Mouse (Mus musculus) liver, adult 2 months (tissue): ENCODE results near the gene 9930111J21Rik1. TPM values are rescaled to one million over a fixed set of nuclear protein-coding genes. Genes with fewer than 3 reads are reported as not detected.
A peak's percentile ranks its signal among the peaks of the same experiment; 100 is the strongest.
"Not testable (repeated sequence)": the region's sequence is repeated elsewhere in the genome, so short reads cannot be mapped to it uniquely, and the experiment has no call there.

ENCODE experiments used
- DNase-seq: peaks from one replicate; pipeline ENCODE4 v3.0.0-alpha.2; 2011; ENCODE audit warnings: low read depth, low spot score; ENCODE audit errors: extremely low read depth
- H3K27ac ChIP-seq: fragments of 200-500 bp; replicated peaks from 2 replicates; pipeline ENCODE4 v1.5.1; 2012; ENCODE audit warnings: low read depth, mild to moderate bottlenecking, control low read depth, inconsistent platforms, low read length; ENCODE audit not compliant: insufficient read depth
- H3K27me3 ChIP-seq: fragments of 200-500 bp; 2 replicates; pipeline ENCODE4 v1.6.1; 2012; ENCODE audit warnings: mild to moderate bottlenecking, moderate library complexity, low read length, inconsistent platforms; ENCODE audit not compliant: control insufficient read depth, insufficient read depth
- H3K36me3 ChIP-seq: fragments of 200-500 bp; 2 replicates; pipeline ENCODE4 v1.6.1; 2012; ENCODE audit warnings: low read length, inconsistent platforms; ENCODE audit not compliant: control insufficient read depth, insufficient read depth
- H3K4me1 ChIP-seq: fragments of 200-500 bp; 2 replicates; pipeline ENCODE4 v1.6.1; 2011; ENCODE audit warnings: low read length; ENCODE audit not compliant: control insufficient read depth, insufficient read depth
- H3K4me3 ChIP-seq: fragments of 200-500 bp; 2 replicates; pipeline ENCODE4 v1.5.1; 2011; ENCODE audit warnings: low read depth, mild to moderate bottlenecking, control low read depth, low read length, moderate library complexity; ENCODE audit not compliant: insufficient read depth
- H3K79me2 ChIP-seq: fragments of 200-500 bp; 2 replicates; pipeline ENCODE4 v1.6.1; 2012; ENCODE audit warnings: inconsistent platforms, mild to moderate bottlenecking, low read length, moderate library complexity; ENCODE audit not compliant: control insufficient read depth, insufficient read depth
- H3K9ac ChIP-seq: fragments of 200-500 bp; 2 replicates; pipeline ENCODE4 v1.6.1; 2012; ENCODE audit warnings: low read depth, mild to moderate bottlenecking, control low read depth, inconsistent platforms, low read length
- WGBS: fragments of 180-500 bp; shearing (Covaris S2); methylation state at CpG from one replicate; pipeline ENCODE4 v1.1.7; 2018; 5-methylcytosine and 5-hydroxymethylcytosine counted together
- polyA plus RNA-seq: library from polyadenylated mRNA; depleted of rRNA; stranded (reverse); fragments of >200 nt; gene quantifications from 2 replicates; pipeline ENCODE4 v1.2.3, GENCODE M21; 2012; rRNA removed
- total RNA-seq: library from RNA; depleted of rRNA; stranded (reverse); fragments of >200 nt; gene quantifications from 2 replicates; pipeline ENCODE4 v1.2.3, GENCODE M21; 2014; rRNA removed

Gene 9930111J21Rik1
- total RNA-seq = 4.1 and 5.1 TPM in 2 replicates
- 0.44 and 0.48 TPM in 2 replicates for polyA plus RNA-seq

- H3K9ac ChIP-seq, H3K79me2 ChIP-seq, H3K27me3 ChIP-seq, H3K36me3 ChIP-seq, DNase-seq, H3K27ac ChIP-seq, H3K4me3 ChIP-seq, H3K4me1 ChIP-seq: not testable (repeated sequence)
- WGBS = no CpG with 5 or more reads among the region's 3 CpGs
These were observed at the start of gene 9930111J21Rik1 for GRCm38 (mm10) chr11:48979251-48979650. Gene 9930111J21Rik1, minus strand, starts transcription at chr11:48979398.

GRCm38 (mm10) chr11:49012074-49012473, 32.9 kb upstream of the 9930111J21Rik1 start:
- H3K4me1 ChIP-seq, H3K27ac ChIP-seq, H3K79me2 ChIP-seq, H3K36me3 ChIP-seq, H3K4me3 ChIP-seq, H3K9ac ChIP-seq, H3K27me3 ChIP-seq, DNase-seq: not testable (repeated sequence)

GRCm38 (mm10) chr11:49006785-49007184, 27.6 kb upstream of the 9930111J21Rik1 start:
- not testable (repeated sequence) for H3K4me3 ChIP-seq, H3K27me3 ChIP-seq, H3K9ac ChIP-seq, DNase-seq, H3K36me3 ChIP-seq, H3K79me2 ChIP-seq, H3K27ac ChIP-seq, H3K4me1 ChIP-seq
- WGBS = 0% methylated on average over 1 of the region's 1 CpGs

- not testable (repeated sequence) for H3K4me1 ChIP-seq, H3K4me3 ChIP-seq, H3K27me3 ChIP-seq, H3K27ac ChIP-seq, DNase-seq, H3K36me3 ChIP-seq, H3K79me2 ChIP-seq, H3K9ac ChIP-seq
- 63% methylated on average over 2 of the region's 2 CpGs for WGBS
These were observed 27.1 kb upstream of the 9930111J21Rik1 start for GRCm38 (mm10) chr11:49006317-49006716.

- H3K36me3 ChIP-seq = not testable (repeated sequence)
- 69% methylated on average over 1 of the region's 1 CpGs for WGBS
These were observed 21.2 kb upstream of the 9930111J21Rik1 start for GRCm38 (mm10) chr11:49000411-49000810.

GRCm38 (mm10) chr11:48994018-48994417, 14.8 kb upstream of the 9930111J21Rik1 start, which contains the start of gene Tgtp1:
Gene Tgtp1, minus strand, starts transcription at chr11:48994172.
- not testable (repeated sequence) for H3K36me3 ChIP-seq, H3K9ac ChIP-seq, H3K79me2 ChIP-seq, H3K27ac ChIP-seq, H3K4me3 ChIP-seq, DNase-seq, H3K4me1 ChIP-seq, H3K27me3 ChIP-seq
- WGBS = 44% methylated on average over 2 of the region's 2 CpGs

More at GRCm38 (mm10) chr11:49000411-49000810, 21.2 kb upstream of the 9930111J21Rik1 start:
- H3K4me3 ChIP-seq, H3K4me1 ChIP-seq, DNase-seq, H3K9ac ChIP-seq, H3K79me2 ChIP-seq, H3K27ac ChIP-seq, H3K27me3 ChIP-seq: not testable (repeated sequence)

- not testable (repeated sequence) for H3K4me3 ChIP-seq, H3K9ac ChIP-seq, DNase-seq, H3K27ac ChIP-seq, H3K27me3 ChIP-seq, H3K4me1 ChIP-seq, H3K36me3 ChIP-seq, H3K79me2 ChIP-seq
- WGBS = 84% methylated on average over 10 of the region's 10 CpGs
These were observed 14.1 kb upstream of the 9930111J21Rik1 start for GRCm38 (mm10) chr11:48993296-48993695.

GRCm38 (mm10) chr11:48991740-48992520, 12.7 kb upstream of the 9930111J21Rik1 start, which contains the start of gene Gm12185:
Gene Gm12185, minus strand, starts transcription at chr11:48992226.
- peak; percentile 58 for DNase-seq
- H3K4me1 ChIP-seq, H3K27ac ChIP-seq, H3K27me3 ChIP-seq, H3K4me3 ChIP-seq, H3K9ac ChIP-seq, H3K79me2 ChIP-seq, H3K36me3 ChIP-seq: not testable (repeated sequence)
- WGBS = 16% methylated on average over 4 of the region's 4 CpGs

GRCm38 (mm10) chr11:48989981-48990380, 10.8 kb upstream of the 9930111J21Rik1 start:
- H3K27ac ChIP-seq, H3K9ac ChIP-seq, H3K36me3 ChIP-seq, H3K4me3 ChIP-seq, H3K79me2 ChIP-seq, H3K27me3 ChIP-seq, DNase-seq, H3K4me1 ChIP-seq: not testable (repeated sequence)
- 61% methylated on average over 2 of the region's 2 CpGs for WGBS
